Mouse (Mus musculus) CD4-positive, CD25-positive, alpha-beta regulatory T cell, adult 9 weeks (primary cell): ENCODE results near the gene Pex1. TPM values are rescaled to one million over a fixed set of nuclear protein-coding genes. Genes with fewer than 3 reads are reported as not detected.

Experiments
- polyA plus RNA-seq: library from polyadenylated mRNA; unstranded; fragments of 100-300 nt; shearing (Covaris generic); gene quantifications from one replicate; pipeline ENCODE4 v1.2.1, GENCODE M21; 2017

Gene Pex1
- polyA plus RNA-seq = 16.4 TPM

GRCm38 (mm10) chr5:3595693-3596398 is at the start of gene Pex1:
Gene Pex1, plus strand, starts transcription at chr5:3596066.

GRCm38 (mm10) chr5:3571266-3571665 is 24.6 kb upstream of the Pex1 start, which contains the start of gene 1700109H08Rik:
Gene 1700109H08Rik, plus strand, starts transcription at chr5:3571566.

GRCm38 (mm10) chr5:3596399-3596766 is 517 bp downstream of the Pex1 start, which contains the start of gene Rbm48:
Gene Rbm48, minus strand, starts transcription at chr5:3596585.

GRCm38 (mm10) chr5:3650881-3651280 is 55.0 kb downstream of the Pex1 start, which contains the start of gene Tmbim7:
Gene Tmbim7, plus strand, starts transcription at chr5:3651181.

GRCm38 (mm10) chr5:3657085-3657484 is 61.2 kb downstream of the Pex1 start, which contains the start of gene Gatad1:
Gene Gatad1, minus strand, starts transcription at chr5:3657185.

Other genes starting within 250 kb of the Pex1 start
- 40.9 TPM for gene Fam133b, start 52.2 kb upstream of the Pex1 start, polyA plus RNA-seq
- 10.3 TPM for gene 1700109H08Rik, start 24.5 kb upstream of the Pex1 start, polyA plus RNA-seq
- 39.3 TPM for gene Rbm48, start 519 bp downstream of the Pex1 start, polyA plus RNA-seq
- not detected for gene Tmbim7, start 55.1 kb downstream of the Pex1 start, polyA plus RNA-seq
- gene Gatad1, start 61.1 kb downstream of the Pex1 start, polyA plus RNA-seq = 7.2 TPM
- gene Ankib1, start 206.9 kb downstream of the Pex1 start, polyA plus RNA-seq = 8.6 TPM
- 96.1 TPM for gene Krit1, start 207.1 kb downstream of the Pex1 start, polyA plus RNA-seq
- gene Lrrd1, start 249.1 kb downstream of the Pex1 start, polyA plus RNA-seq = 0.25 TPM